In genomic region chr12:70968791-70969307, GRCm38 (mm10) we compare ENCODE assay signal across 8 mouse cellular contexts. TPM values are rescaled to one million over a fixed set of nuclear protein-coding genes. Genes with fewer than 3 reads are reported as not detected.
DNase-seq lines count a peak whose midpoint lies in the region; ATAC-seq and TF ChIP-seq lines count a peak whose summit lies in the region.

No protein-coding gene starts in this region.

- peak overlapping the region; percentile 61 for H3K4me2 ChIP-seq in embryonic facial prominence, embryonic 15.5 days (replicated peaks)
- peak overlapping the region; percentile 66 for H3K4me2 ChIP-seq in limb, embryonic 13.5 days (replicated peaks)
- peak overlapping the region; percentile 60 for H3K4me2 ChIP-seq in midbrain, embryonic 15.5 days

- ATAC-seq in embryonic facial prominence, embryonic 15.5 days (ENCODE audit: insufficient number of reproducible peaks, low FRiP score, low TSS enrichment, low read depth): peak; percentile 76
- ATAC-seq in limb, embryonic 13.5 days (ENCODE audit: low FRiP score, low read depth): peak; percentile 69
- peak; percentile 76 for ATAC-seq in midbrain, embryonic 15.5 days (replicated peaks)

- no peaks in the 10 kb centered on the region for H3K9me3 ChIP-seq in embryonic facial prominence, embryonic 15.5 days (replicated peaks)
- H3K9me3 ChIP-seq in limb, embryonic 13.5 days: no peaks in the 10 kb centered on the region
- H3K9me3 ChIP-seq in midbrain, embryonic 15.5 days: no peaks in the 10 kb centered on the region

- H3K27ac ChIP-seq in bone marrow macrophage, adult 2 months (ENCODE audit: insufficient read depth, low read depth, low read length): peak overlapping the region; percentile 90
- peak overlapping the region; percentile 99 for H3K27ac ChIP-seq in embryonic facial prominence, embryonic 15.5 days (replicated peaks)
- H3K27ac ChIP-seq in limb, embryonic 13.5 days: peak overlapping the region; percentile 95
- H3K27ac ChIP-seq in midbrain, embryonic 15.5 days: peak overlapping the region; percentile 90
- H3K27ac ChIP-seq in spleen, adult 2 months (ENCODE audit: insufficient read depth, low read length): peak overlapping the region; percentile 97

- H3K36me3 ChIP-seq in embryonic facial prominence, embryonic 15.5 days: peaks cover 10% of the 10 kb centered on the region
- peaks cover 7% of the 10 kb centered on the region for H3K36me3 ChIP-seq in limb, embryonic 13.5 days
- H3K36me3 ChIP-seq in midbrain, embryonic 15.5 days (replicated peaks): 0 out of 2 replicates have a peak, but pooled peaks cover 6% of the 10 kb centered on the region
- no peaks in the 10 kb centered on the region for H3K36me3 ChIP-seq in spleen, adult 2 months (ENCODE audit: control insufficient read depth, insufficient read depth, low read length)

- peak; percentile 93 to 94 for DNase-seq in B cell, adult 2 months
- peak; percentile 72 to 91 for DNase-seq in heart, adult 9 months (ENCODE audit: low spot score in 2 of 2)
- DNase-seq in kidney, adult 9 months: peak; percentile 96
- peak; percentile 73 to 90 for DNase-seq in spleen, adult 2 months (ENCODE audit: low read depth in 1 of 2, low spot score in 2 of 2)

- TF ChIP-seq POLR2A in bone marrow macrophage, adult 2 months (IDR thresholded peaks at IDR 0.05; ENCODE audit: borderline replicate concordance, low read depth, low read length): no peak
- 0 out of 2 replicates have a peak, but pooled peaks have one; percentile 1 for TF ChIP-seq POLR2A in spleen, adult 2 months (IDR thresholded peaks at IDR 0.05; ENCODE audit: low read depth, low read length)

- H3K4me1 ChIP-seq in bone marrow macrophage, adult 2 months (ENCODE audit: control insufficient read depth, insufficient read depth, low read length): peaks cover 7% of the 10 kb centered on the region; the same call in 1 of the 2 replicates
- H3K4me1 ChIP-seq in embryonic facial prominence, embryonic 15.5 days: 0 out of 2 replicates have a peak, but pooled peaks cover 3% of the 10 kb centered on the region
- peaks cover 6% of the 10 kb centered on the region for H3K4me1 ChIP-seq in limb, embryonic 13.5 days
- H3K4me1 ChIP-seq in midbrain, embryonic 15.5 days: peaks cover 4% of the 10 kb centered on the region; the same call in 1 of the 2 replicates
- no peaks in the 10 kb centered on the region for H3K4me1 ChIP-seq in spleen, adult 2 months (ENCODE audit: control insufficient read depth, insufficient read depth, insufficient read length)

- peak overlapping the region; percentile 80 for H3K4me3 ChIP-seq in bone marrow macrophage, adult 2 months (ENCODE audit: insufficient read depth, low read length)
- H3K4me3 ChIP-seq in embryonic facial prominence, embryonic 15.5 days (replicated peaks): peak overlapping the region; percentile 73
- H3K4me3 ChIP-seq in limb, embryonic 13.5 days: peak overlapping the region; percentile 65
- peak overlapping the region; percentile 73 for H3K4me3 ChIP-seq in midbrain, embryonic 15.5 days
- H3K4me3 ChIP-seq in spleen, adult 2 months (ENCODE audit: extremely low read depth, insufficient read depth, insufficient read length): peak overlapping the region; percentile 76

- no peak for TF ChIP-seq CTCF in bone marrow macrophage, adult 2 months (IDR thresholded peaks at IDR 0.05; ENCODE audit: low read depth, low read length)
- no peak for TF ChIP-seq CTCF in spleen, adult 2 months (IDR thresholded peaks at IDR 0.05; ENCODE audit: extremely low read depth, insufficient read depth, insufficient read length, insufficient replicate concordance)

- H3K27me3 ChIP-seq in embryonic facial prominence, embryonic 15.5 days: no peaks in the 10 kb centered on the region
- H3K27me3 ChIP-seq in limb, embryonic 13.5 days: no peaks in the 10 kb centered on the region
- H3K27me3 ChIP-seq in midbrain, embryonic 15.5 days (replicated peaks): no peaks in the 10 kb centered on the region
- H3K27me3 ChIP-seq in spleen, adult 2 months (ENCODE audit: control insufficient read depth, insufficient read depth, low read length): no peaks in the 10 kb centered on the region

- under 1% methylated on average over 15 of the region's 15 CpGs for WGBS in embryonic facial prominence, embryonic 15.5 days
- under 1% methylated on average over 15 of the region's 15 CpGs for WGBS in limb, embryonic 13.5 days
- WGBS in midbrain, embryonic 15.5 days: 1% methylated on average over 15 of the region's 15 CpGs
- under 1% methylated on average over 15 of the region's 15 CpGs for WGBS in spleen, adult 2 months

- peak overlapping the region; percentile 55; the same call in 1 of the 2 replicates for H3K9ac ChIP-seq in embryonic facial prominence, embryonic 15.5 days
- peak overlapping the region; percentile 84 for H3K9ac ChIP-seq in limb, embryonic 13.5 days
- H3K9ac ChIP-seq in midbrain, embryonic 15.5 days: peak overlapping the region; percentile 80

RNA-seq across cellular contexts. Expression of gene Psma3, which starts 5.6 kb away (rescaled TPM):
- polyA plus RNA-seq in bone marrow macrophage, adult 2 months (2012; ENCODE audit: insufficient read depth, insufficient read length, missing spikeins): 153 and 169 TPM in 2 replicates
- polyA plus RNA-seq in embryonic facial prominence, embryonic 15.5 days (2015; fragmentation: Nextera tagmentation; extraction: Ambion mirVana): 518 and 555 TPM in 2 replicates
- 634 and 669 TPM in 2 replicates for polyA plus RNA-seq in limb, embryonic 13.5 days (2015; fragmentation: Nextera tagmentation; extraction: Ambion mirVana)
- 495 and 513 TPM in 2 replicates for polyA plus RNA-seq in midbrain, embryonic 15.5 days (2015; fragmentation: Nextera tagmentation; extraction: Ambion mirVana)
- 9.9 and 11.0 TPM in 2 replicates for polyA plus RNA-seq in spleen, adult 2 months (2012; rRNA removed)

RNA-seq across cellular contexts. Expression of gene Actr10, which starts 31.2 kb away (rescaled TPM):
- polyA plus RNA-seq in bone marrow macrophage, adult 2 months (2012; ENCODE audit: insufficient read depth, insufficient read length, missing spikeins): 95.7 and 114 TPM in 2 replicates
- polyA plus RNA-seq in embryonic facial prominence, embryonic 15.5 days (2015; fragmentation: Nextera tagmentation; extraction: Ambion mirVana): 215 TPM in 2 replicates
- 244 and 273 TPM in 2 replicates for polyA plus RNA-seq in limb, embryonic 13.5 days (2015; fragmentation: Nextera tagmentation; extraction: Ambion mirVana)
- 180 and 195 TPM in 2 replicates for polyA plus RNA-seq in midbrain, embryonic 15.5 days (2015; fragmentation: Nextera tagmentation; extraction: Ambion mirVana)
- polyA plus RNA-seq in spleen, adult 2 months (2012; rRNA removed): 7.2 and 9.4 TPM in 2 replicates

RNA-seq across cellular contexts. Expression of gene Arid4a, which starts 46.9 kb away (rescaled TPM):
- 68.0 and 78.1 TPM in 2 replicates for polyA plus RNA-seq in bone marrow macrophage, adult 2 months (2012; ENCODE audit: insufficient read depth, insufficient read length, missing spikeins)
- polyA plus RNA-seq in embryonic facial prominence, embryonic 15.5 days (2015; fragmentation: Nextera tagmentation; extraction: Ambion mirVana): 39.6 and 43.8 TPM in 2 replicates
- 42.9 and 43.5 TPM in 2 replicates for polyA plus RNA-seq in limb, embryonic 13.5 days (2015; fragmentation: Nextera tagmentation; extraction: Ambion mirVana)
- polyA plus RNA-seq in midbrain, embryonic 15.5 days (2015; fragmentation: Nextera tagmentation; extraction: Ambion mirVana): 43.9 and 45.3 TPM in 2 replicates
- polyA plus RNA-seq in spleen, adult 2 months (2012; rRNA removed): 4.7 and 5.0 TPM in 2 replicates

Comparison
In these comparisons a context has a peak if more than half of its experiments do, and no peak if none do; other contexts are left out.
1. Peak in every context shown above with its lines: DNase-seq, ATAC-seq, H3K4me3 ChIP-seq and H3K27ac ChIP-seq.
2. RNA of gene Psma3, which starts 5.6 kb away (polyA plus RNA-seq): 634 to 669 TPM in limb, embryonic 13.5 days, 518 to 555 TPM in embryonic facial prominence, embryonic 15.5 days, 495 to 513 TPM in midbrain, embryonic 15.5 days and 153 to 169 TPM in bone marrow macrophage, adult 2 months; 9.9 to 11.0 TPM in spleen, adult 2 months; every median in the first group is over 10 times any median in the second.